Mouse (Mus musculus) forebrain, embryonic 16.5 days (tissue): ENCODE measurements around the gene Rgr. TPM values are rescaled to one million over a fixed set of nuclear protein-coding genes. Genes with fewer than 3 reads are reported as not detected.
"Not testable (repeated sequence)": the region's sequence is repeated elsewhere in the genome, so short reads cannot be mapped to it uniquely, and the experiment has no call there.

Source experiments
- ATAC-seq: fragments of 200-750 bp; cut with Nextera tagmentation; 2 replicates; pipeline ENCODE4 v1.8.0; 2017; ENCODE audit warnings: mild to moderate bottlenecking, moderate library complexity
- H3K27ac ChIP-seq: fragments of 300-500 bp; sonication (generic); 2 replicates; pipeline ENCODE4 v1.5.1; 2014; ENCODE audit warnings: low read length, control low read depth
- H3K27me3 ChIP-seq: fragments of 300-500 bp; sonication (generic); replicated peaks from 2 replicates; pipeline ENCODE4 v1.6.1; 2014; ENCODE audit warnings: low read length; ENCODE audit not compliant: control insufficient read depth, insufficient read depth
- H3K36me3 ChIP-seq: fragments of 300-500 bp; sonication (generic); 2 replicates; pipeline ENCODE4 v1.6.1; 2014; ENCODE audit not compliant: control insufficient read depth, insufficient read depth
- H3K4me1 ChIP-seq: fragments of 300-500 bp; sonication (generic); replicated peaks from 2 replicates; pipeline ENCODE4 v1.6.1; 2014; ENCODE audit warnings: low read length; ENCODE audit not compliant: control insufficient read depth, insufficient read depth
- H3K4me2 ChIP-seq: fragments of 300-500 bp; sonication (generic); 2 replicates; pipeline ENCODE4 v1.6.1; 2014; ENCODE audit warnings: mild to moderate bottlenecking, low read length, control low read depth
- H3K4me3 ChIP-seq: fragments of 300-500 bp; sonication (generic); replicated peaks from 2 replicates; pipeline ENCODE4 v1.5.1; 2014; ENCODE audit warnings: mild to moderate bottlenecking, low read length, control low read depth
- H3K9ac ChIP-seq: fragments of 300-500 bp; sonication (generic); replicated peaks from 2 replicates; pipeline ENCODE4 v1.6.1; 2014; ENCODE audit warnings: low read depth, low read length, control low read depth
- H3K9me3 ChIP-seq: fragments of 300-500 bp; sonication (generic); 2 replicates; pipeline ENCODE4 v1.6.1; 2016; ENCODE audit warnings: low read length; ENCODE audit not compliant: control insufficient read depth
- WGBS: fragments of 180-500 bp; shearing (Covaris S2); extraction: QIAGEN DNeasy Blood & Tissue Kit; methylation state at CpG from one replicate; pipeline ENCODE4 v1.1.7; 2014; 5-methylcytosine and 5-hydroxymethylcytosine counted together
- polyA plus RNA-seq: library from polyadenylated mRNA; unstranded; fragments of >200 nt; fragmentation: Nextera tagmentation; extraction: Ambion mirVana; gene quantifications from 2 replicates; pipeline ENCODE4 v1.2.1, GENCODE M21; 2015

Gene Rgr
- polyA plus RNA-seq, 1 experiment from 2014 or later = not detected

DNA sequence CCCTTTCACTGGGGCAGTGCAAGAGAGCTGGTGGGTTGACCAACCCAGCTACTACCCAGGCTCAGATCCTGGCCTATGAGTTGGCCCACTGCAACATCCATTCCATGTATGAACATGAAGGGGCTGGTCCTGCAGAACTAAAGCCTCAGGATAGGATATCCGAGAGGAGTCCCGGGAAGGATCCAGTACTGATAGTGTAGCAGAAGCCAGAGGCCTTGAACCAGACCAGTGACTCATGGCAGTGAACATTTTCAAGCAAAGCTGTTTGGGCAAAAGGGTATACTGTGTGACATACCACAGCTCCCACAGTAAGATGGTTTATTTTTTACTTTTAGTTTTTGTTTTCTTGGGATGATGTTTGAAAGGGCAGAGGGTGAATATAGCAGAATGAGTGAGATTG lies 39.1 kb downstream of the Rgr start:
- no peak for ATAC-seq
- no peak overlapping the region for H3K4me3 ChIP-seq
- 93% methylated on average over 2 of the region's 2 CpGs for WGBS

DNA sequence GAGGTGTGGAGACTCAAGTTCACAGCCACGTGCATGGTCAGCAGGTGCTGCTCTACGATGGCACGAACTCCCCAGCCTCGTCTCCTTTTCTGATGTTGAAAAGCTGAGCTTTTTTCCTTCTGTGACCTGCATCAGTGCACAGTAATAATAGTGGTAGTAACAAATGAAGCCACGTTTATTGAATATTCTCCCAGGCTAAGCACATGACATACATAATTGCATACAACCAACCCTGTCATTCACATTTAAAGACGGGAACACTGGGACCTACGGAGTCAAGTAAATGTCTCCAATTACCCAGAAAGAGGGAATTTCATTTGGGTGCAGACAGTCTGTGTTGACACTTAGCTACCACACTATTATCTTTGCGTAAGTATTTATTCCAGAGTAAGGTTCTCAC lies 42.3 kb downstream of the Rgr start:
- H3K36me3 ChIP-seq = no peaks in the 10 kb centered on the region
- H3K27ac ChIP-seq = no peak overlapping the region
- 55% methylated on average over 8 of the region's 8 CpGs for WGBS
- ATAC-seq = peak; percentile 56
- no peaks in the 10 kb centered on the region for H3K27me3 ChIP-seq
- H3K4me2 ChIP-seq = no peak overlapping the region
- no peak overlapping the region for H3K4me3 ChIP-seq
- no peak overlapping the region for H3K9ac ChIP-seq
- H3K4me1 ChIP-seq = peaks cover 6% of the 10 kb centered on the region; the same call in 1 of the 2 replicates
- H3K9me3 ChIP-seq = no peaks in the 10 kb centered on the region

More for the DNA sequence above, 39.1 kb downstream of the Rgr start:
- no peaks in the 10 kb centered on the region for H3K36me3 ChIP-seq
- no peaks in the 10 kb centered on the region for H3K9me3 ChIP-seq
- no peak overlapping the region for H3K27ac ChIP-seq
- H3K4me1 ChIP-seq = peaks cover 6% of the 10 kb centered on the region; the same call in 1 of the 2 replicates
- no peak overlapping the region for H3K9ac ChIP-seq
- no peak overlapping the region for H3K4me2 ChIP-seq
- H3K27me3 ChIP-seq = no peaks in the 10 kb centered on the region

DNA sequence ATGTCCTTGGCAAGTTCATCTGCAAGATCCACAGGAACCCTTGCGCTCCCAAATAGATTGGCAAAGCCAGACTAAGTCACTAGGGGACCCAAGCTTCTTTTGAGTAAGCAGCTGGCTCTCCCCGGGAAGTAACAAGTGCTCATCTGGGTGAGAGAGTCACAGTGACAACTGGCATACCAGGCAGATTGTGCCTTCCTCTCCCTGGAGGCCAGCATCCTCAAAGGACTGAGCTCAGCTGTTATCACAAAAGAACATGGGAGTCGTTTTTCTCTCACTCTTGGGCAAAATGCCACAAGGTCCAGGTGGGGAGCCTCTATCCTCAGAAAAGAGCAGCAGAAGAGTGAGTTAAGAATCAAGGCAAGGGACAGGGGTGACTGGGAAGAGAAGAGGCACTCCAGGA lies 42.9 kb downstream of the Rgr start:
- Histone ChIP-seq H3K9me3 (no peaks in the 10 kb centered on the region), H3K4me2 (no peak overlapping the region), H3K4me3 (no peak overlapping the region), H3K9ac (no peak overlapping the region), H3K36me3 (no peaks in the 10 kb centered on the region), H3K4me1 (peaks cover 6% of the 10 kb centered on the region; the same call in 1 of the 2 replicates), H3K27me3 (no peaks in the 10 kb centered on the region), H3K27ac (no peak overlapping the region)
- ATAC-seq = peak; percentile 65
- 17% methylated on average over 3 of the region's 3 CpGs for WGBS

DNA sequence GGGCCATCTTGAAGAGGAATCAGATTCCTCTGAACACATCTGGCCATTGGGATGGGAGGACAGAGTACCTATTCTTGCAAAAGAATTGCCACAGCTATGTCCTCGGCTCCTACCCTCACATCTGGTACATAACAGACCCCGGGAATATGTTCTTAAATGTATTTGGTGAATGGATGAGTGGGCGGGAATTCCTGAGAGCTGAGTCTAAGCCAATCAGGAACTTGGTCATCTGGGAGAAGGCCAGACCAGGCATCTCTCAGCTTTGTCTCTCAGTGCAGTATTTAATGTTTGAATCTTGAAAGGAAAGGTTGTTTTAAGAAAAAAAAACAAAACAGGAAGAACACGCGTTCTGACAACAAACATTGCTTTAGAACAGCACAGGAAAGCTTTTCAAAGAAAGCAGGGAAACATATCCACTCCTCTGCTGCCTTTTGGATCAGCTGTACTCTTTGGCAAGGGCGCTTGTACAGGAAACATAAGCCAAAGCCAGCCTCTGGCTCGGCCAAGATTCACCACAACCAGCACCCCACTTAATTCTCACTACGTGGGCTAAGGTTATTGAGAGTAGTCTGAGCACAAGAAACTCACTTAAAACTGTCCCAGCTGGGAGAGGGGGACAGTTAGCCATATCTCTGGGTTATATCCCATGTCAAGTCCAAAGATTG lies 45.2 kb downstream of the Rgr start:
- H3K9me3 ChIP-seq = no peaks in the 10 kb centered on the region
- WGBS = 78% methylated on average over 8 of the region's 8 CpGs
- no peaks in the 10 kb centered on the region for H3K27me3 ChIP-seq
- H3K4me2 ChIP-seq = no peak overlapping the region
- ATAC-seq = no peak
- H3K9ac ChIP-seq = no peak overlapping the region
- no peak overlapping the region for H3K4me3 ChIP-seq
- peaks cover 6% of the 10 kb centered on the region; the same call in 1 of the 2 replicates for H3K4me1 ChIP-seq
- H3K27ac ChIP-seq = no peak overlapping the region
- no peaks in the 10 kb centered on the region for H3K36me3 ChIP-seq

DNA sequence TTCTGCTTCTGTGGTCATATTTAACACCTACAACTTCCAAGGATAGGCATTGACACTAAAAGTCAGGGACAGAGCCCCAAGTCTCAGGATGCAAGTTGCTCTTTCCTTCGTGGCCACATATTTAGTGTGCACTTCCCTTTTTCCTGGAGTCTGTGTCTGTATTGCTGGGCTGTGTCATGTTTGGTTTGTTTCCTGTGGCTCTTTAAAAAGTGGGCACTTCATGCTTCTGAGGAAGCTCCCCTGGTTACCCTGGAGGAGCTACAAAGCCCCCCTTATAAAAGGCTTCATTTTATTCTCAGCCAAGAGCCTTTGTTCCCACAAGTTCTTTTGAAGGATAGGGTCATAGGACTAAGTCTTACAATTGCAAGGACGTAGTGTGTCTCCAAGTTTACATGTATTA lies 45.9 kb downstream of the Rgr start:
- Histone ChIP-seq H3K36me3 (no peaks in the 10 kb centered on the region), H3K27ac (no peak overlapping the region), H3K27me3 (no peaks in the 10 kb centered on the region), H3K9me3 (no peaks in the 10 kb centered on the region), H3K4me2 (no peak overlapping the region), H3K9ac (no peak overlapping the region), H3K4me1 (peaks cover 6% of the 10 kb centered on the region; the same call in 1 of the 2 replicates), H3K4me3 (no peak overlapping the region)
- 53% methylated on average over 2 of the region's 2 CpGs for WGBS
- ATAC-seq = no peak

DNA sequence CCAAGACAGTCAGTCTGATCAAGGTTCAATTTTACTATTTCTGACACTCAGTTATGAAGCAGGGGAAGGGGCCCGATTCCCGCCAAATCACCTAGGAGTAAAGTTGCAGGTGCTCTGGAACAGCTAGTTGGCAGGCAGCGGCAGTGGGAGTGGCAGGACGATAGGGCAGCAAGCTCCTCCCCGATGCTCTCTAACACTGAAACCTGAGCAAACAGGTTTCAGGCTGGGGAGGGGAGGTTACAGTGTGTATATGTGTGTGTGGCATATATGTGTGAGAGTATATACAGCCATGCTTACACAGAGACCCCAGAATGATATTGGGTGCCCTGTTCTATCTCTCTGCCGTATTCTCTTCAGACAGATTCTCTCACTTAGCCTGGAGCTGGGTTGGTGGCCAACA lies 48.0 kb downstream of the Rgr start:
- 90% methylated on average over 6 of the region's 6 CpGs for WGBS
- not testable (repeated sequence) for H3K4me3 ChIP-seq, H3K9me3 ChIP-seq, ATAC-seq, H3K4me1 ChIP-seq, H3K4me2 ChIP-seq, H3K9ac ChIP-seq, H3K36me3 ChIP-seq, H3K27me3 ChIP-seq, H3K27ac ChIP-seq

DNA sequence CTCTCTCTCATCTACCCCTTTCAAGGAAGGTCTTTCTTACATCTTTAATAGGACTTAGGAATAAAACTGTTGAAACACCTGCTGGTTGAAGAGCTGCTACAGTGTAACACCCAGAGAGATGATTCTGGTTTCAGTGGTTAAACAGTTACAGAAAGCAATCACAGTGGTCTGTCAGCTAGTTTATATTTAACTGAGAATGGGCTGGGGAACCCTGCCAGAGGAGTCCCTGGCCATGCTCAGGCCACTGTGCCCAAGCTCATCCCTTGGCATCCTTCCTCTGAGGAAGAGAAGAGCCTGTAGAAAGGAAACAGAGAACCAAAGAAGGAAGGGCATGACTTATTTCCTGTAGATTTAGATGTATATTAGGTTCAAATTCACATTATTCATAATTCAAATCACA lies 59.0 kb downstream of the Rgr start:
- H3K27ac ChIP-seq = no peak overlapping the region
- no peak overlapping the region for H3K4me2 ChIP-seq
- H3K4me3 ChIP-seq = no peak overlapping the region
- no peaks in the 10 kb centered on the region for H3K27me3 ChIP-seq
- ATAC-seq = no peak
- H3K4me1 ChIP-seq = no peaks in the 10 kb centered on the region
- no peak overlapping the region for H3K9ac ChIP-seq
- no peaks in the 10 kb centered on the region for H3K9me3 ChIP-seq
- H3K36me3 ChIP-seq = no peaks in the 10 kb centered on the region

DNA sequence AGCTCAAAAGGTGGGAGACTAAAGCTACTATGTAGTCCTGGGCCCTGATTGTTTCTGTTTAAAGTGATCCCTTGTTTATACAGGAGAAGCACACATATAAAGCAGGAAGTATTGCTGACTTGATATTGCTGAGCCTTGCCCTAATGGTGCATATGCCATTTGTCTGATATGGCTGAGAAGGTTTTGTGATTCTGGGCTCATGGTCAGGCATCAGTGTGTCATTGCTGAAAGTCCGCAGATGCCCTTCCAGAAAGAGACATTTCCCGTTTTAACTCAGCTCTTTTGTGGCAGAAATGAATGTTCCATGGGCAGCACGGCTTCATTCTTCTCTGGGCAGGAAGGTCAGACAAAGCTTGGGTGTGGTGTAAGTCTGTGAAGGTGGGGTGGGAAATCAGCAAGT lies 63.1 kb downstream of the Rgr start:
- ATAC-seq = no peak
- WGBS = 80% methylated on average over 3 of the region's 3 CpGs
- Histone ChIP-seq H3K27me3 (no peaks in the 10 kb centered on the region), H3K9me3 (no peaks in the 10 kb centered on the region), H3K36me3 (no peaks in the 10 kb centered on the region), H3K4me1 (no peaks in the 10 kb centered on the region), H3K4me3 (no peak overlapping the region), H3K27ac (no peak overlapping the region), H3K9ac (no peak overlapping the region), H3K4me2 (no peak overlapping the region)
